Mouse (Mus musculus) embryonic fibroblast, embryonic 13.5 days (primary cell): Measurements from ENCODE around the gene Glb1. TPM values are rescaled to one million over a fixed set of nuclear protein-coding genes. Genes with fewer than 3 reads are reported as not detected.
A peak's percentile ranks its signal among the peaks of the same experiment; 100 is the strongest.

Experiments used
- H3K27ac ChIP-seq: 2 replicates; pipeline ENCODE4 v1.5.1; 2012; ENCODE audit warnings: low read length, control low read depth, inconsistent platforms; ENCODE audit not compliant: insufficient read depth
- H3K4me1 ChIP-seq: 2 replicates; pipeline ENCODE4 v1.6.1; 2011; ENCODE audit warnings: low read length; ENCODE audit not compliant: control insufficient read depth, insufficient read depth
- H3K4me3 ChIP-seq: 2 replicates; pipeline ENCODE4 v1.5.1; 2011; ENCODE audit warnings: mild to moderate bottlenecking, control low read depth, low read length; ENCODE audit not compliant: insufficient read depth
- CTCF ChIP-seq: IDR thresholded peaks from 2 replicates; pipeline ENCODE4 v1.5.1; 2011; ENCODE audit warnings: mild to moderate bottlenecking, control low read depth, low read length, moderate library complexity, borderline replicate concordance; ENCODE audit not compliant: insufficient read depth
- POLR2A ChIP-seq: IDR thresholded peaks from 2 replicates; pipeline ENCODE4 v1.6.1; 2011; ENCODE audit warnings: low read depth, mild to moderate bottlenecking, control low read depth, low read length, moderate library complexity
- polyA plus RNA-seq: library from polyadenylated mRNA; stranded (reverse); fragments of >200 nt; gene quantifications from 2 replicates; pipeline ENCODE4 v1.2.4, GENCODE M21; 2011; ENCODE audit warnings: low read depth; ENCODE audit not compliant: missing spikeins, insufficient read length

Glb1 gene
- polyA plus RNA-seq, 1 experiment: 44.8 TPM

GRCm38 (mm10) chr9:114465442-114465841, 64.6 kb downstream of the Glb1 start:
- Histone ChIP-seq H3K4me1 (no peaks in the 10 kb centered on the region), H3K27ac (no peak overlapping the region), H3K4me3 (no peak overlapping the region)
- TF ChIP-seq CTCF (no peak), POLR2A (no peak)

GRCm38 (mm10) chr9:114466871-114467270, 66.0 kb downstream of the Glb1 start:
- TF ChIP-seq CTCF (no peak), POLR2A (no peak)
- Histone ChIP-seq H3K4me3 (no peak overlapping the region), H3K4me1 (no peaks in the 10 kb centered on the region), H3K27ac (no peak overlapping the region)

DNA sequence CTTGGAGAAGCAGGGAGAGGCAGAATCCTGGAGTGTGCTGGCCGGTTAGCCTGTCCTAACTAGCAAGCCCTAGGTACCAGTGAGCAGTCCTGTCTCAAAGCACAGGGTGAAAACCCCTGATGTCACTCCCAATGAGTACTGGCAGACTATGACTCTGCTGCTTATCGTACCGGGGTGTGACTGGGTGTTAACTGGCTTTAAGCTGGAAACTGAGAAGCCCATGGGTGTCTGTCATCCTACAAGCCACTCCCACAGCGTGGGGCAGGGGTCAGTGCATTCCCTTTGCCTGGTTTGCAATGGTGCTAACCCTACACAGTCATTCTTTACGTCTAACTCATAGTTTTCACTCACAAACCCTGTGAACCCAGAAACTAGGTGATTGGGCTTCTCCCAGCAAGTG, 67.3 kb downstream of the Glb1 start:
- H3K4me3 ChIP-seq: no peak overlapping the region
- no peak overlapping the region for H3K27ac ChIP-seq
- H3K4me1 ChIP-seq: no peaks in the 10 kb centered on the region
- TF ChIP-seq POLR2A (no peak), CTCF (no peak)

GRCm38 (mm10) chr9:114468701-114469100, 67.8 kb downstream of the Glb1 start:
- Histone ChIP-seq H3K27ac (no peak overlapping the region), H3K4me1 (no peaks in the 10 kb centered on the region), H3K4me3 (no peak overlapping the region)
- TF ChIP-seq CTCF: no peak
- no peak for TF ChIP-seq POLR2A

DNA sequence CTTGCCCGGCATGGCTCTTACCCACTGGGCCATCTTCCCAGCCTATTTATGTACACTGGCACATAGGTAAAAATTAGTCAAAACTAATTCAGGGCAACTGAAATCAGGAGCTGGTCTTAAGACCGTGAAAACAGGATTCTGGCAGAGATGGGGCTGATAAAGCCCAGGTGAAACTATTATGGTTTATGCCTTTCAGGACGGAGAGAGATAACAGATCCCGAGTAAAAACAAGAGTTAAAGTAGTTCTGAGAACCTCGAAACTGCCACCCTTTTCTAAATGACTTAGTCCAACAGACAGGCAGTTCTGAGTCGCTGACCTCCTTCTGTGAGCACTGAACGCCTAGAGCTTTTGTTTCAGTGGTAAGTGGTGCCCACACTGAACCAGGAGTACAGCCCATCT, 71.0 kb downstream of the Glb1 start:
- Histone ChIP-seq H3K4me1 (no peaks in the 10 kb centered on the region), H3K27ac (no peak overlapping the region), H3K4me3 (no peak overlapping the region)
- TF ChIP-seq CTCF (no peak), POLR2A (no peak)

- H3K27ac ChIP-seq: no peak overlapping the region
- H3K4me3 ChIP-seq: no peak overlapping the region
- TF ChIP-seq CTCF (no peak), POLR2A (no peak)
- H3K4me1 ChIP-seq: no peaks in the 10 kb centered on the region
These were observed 76.1 kb downstream of the Glb1 start for GRCm38 (mm10) chr9:114477019-114477418.

DNA sequence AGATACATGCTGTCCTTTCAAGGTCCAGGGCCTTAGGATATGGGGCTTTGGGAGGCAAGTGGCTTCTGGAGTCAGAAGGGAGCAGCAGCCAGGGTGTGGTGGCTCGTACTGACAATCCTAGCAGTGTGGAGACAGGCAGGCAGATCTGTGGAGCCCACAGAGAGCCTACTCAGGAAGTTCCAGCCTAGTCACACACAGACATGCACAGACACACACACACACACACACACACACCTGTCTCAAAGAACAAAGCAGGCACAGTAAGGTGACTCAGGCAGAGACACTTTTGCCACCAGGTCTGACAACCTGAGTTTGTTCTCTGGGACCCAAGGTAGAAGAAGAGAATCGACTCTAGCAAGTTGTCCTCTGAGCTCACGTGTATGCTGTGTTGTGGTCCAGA, 80.1 kb downstream of the Glb1 start:
- TF ChIP-seq CTCF (no peak), POLR2A (no peak)
- Histone ChIP-seq H3K27ac (no peak overlapping the region), H3K4me1 (no peaks in the 10 kb centered on the region), H3K4me3 (no peak overlapping the region)

DNA sequence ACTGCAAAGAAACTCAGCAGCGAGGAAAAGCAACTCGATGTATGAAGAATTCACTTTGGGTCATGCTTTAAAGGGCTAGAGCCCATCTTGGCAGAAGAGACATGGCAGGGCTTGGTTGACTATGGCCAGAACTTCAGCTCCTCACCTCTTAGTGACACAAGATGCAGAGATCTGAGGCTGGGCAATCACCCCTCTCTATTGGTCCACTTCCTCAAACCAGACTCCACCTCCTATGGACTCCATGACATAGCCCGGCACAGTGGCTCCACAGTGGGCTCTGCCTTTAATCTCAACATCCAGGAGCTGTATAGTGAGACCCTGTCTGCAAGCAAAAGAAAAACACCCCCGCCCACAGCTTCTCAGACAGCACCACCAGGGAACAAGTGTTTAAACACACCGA, 83.9 kb downstream of the Glb1 start:
- no peak for TF ChIP-seq CTCF
- no peak for TF ChIP-seq POLR2A
- no peaks in the 10 kb centered on the region for H3K4me1 ChIP-seq
- H3K4me3 ChIP-seq: no peak overlapping the region
- H3K27ac ChIP-seq: no peak overlapping the region

DNA sequence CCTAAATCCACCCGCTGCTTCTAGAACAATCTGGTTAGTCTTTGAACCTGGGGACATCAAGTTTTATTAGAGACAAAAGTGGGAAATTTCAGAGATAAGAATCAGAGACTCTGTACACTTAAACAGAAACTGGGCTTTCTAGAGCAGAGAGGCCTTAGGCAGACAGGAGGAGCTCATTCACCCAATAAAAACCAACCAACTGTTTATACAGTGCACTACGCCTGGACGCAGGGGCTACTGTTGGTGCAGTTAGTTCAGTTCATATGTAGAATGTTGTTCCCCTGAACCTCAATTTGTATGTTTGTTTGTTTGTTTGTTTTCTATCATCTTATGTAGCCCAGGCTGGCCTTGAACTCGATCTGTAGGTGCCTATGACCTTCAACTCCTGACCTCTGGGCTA, 85.9 kb downstream of the Glb1 start:
- TF ChIP-seq CTCF (no peak), POLR2A (no peak)
- H3K4me3 ChIP-seq: no peak overlapping the region
- no peaks in the 10 kb centered on the region for H3K4me1 ChIP-seq
- H3K27ac ChIP-seq: no peak overlapping the region

GRCm38 (mm10) chr9:114487481-114488258, 86.8 kb downstream of the Glb1 start:
- H3K4me3 ChIP-seq: no peak overlapping the region
- TF ChIP-seq CTCF (no peak), POLR2A (no peak)
- no peaks in the 10 kb centered on the region for H3K4me1 ChIP-seq
- H3K27ac ChIP-seq: 0 out of 2 replicates have a peak overlapping the region, but pooled peaks have one; percentile 5
